Mouse (Mus musculus) stomach, embryonic 15.5 days (tissue): ENCODE data around the gene Fam89b. TPM values are rescaled to one million over a fixed set of nuclear protein-coding genes. Genes with fewer than 3 reads are reported as not detected.
A peak's percentile ranks its signal among the peaks of the same experiment; 100 is the strongest.

ENCODE experiments used
- ATAC-seq: fragments of 200-750 bp; cut with Nextera tagmentation; 2 replicates; pipeline ENCODE4 v1.8.0; 2017; ENCODE audit warnings: low read depth, moderate number of reproducible peaks, moderate TSS enrichment; ENCODE audit not compliant: insufficient read depth, low FRiP score
- H3K27ac ChIP-seq: fragments of 300-500 bp; sonication (generic); 2 replicates; pipeline ENCODE4 v1.5.1; 2015; ENCODE audit warnings: mild to moderate bottlenecking, inconsistent platforms
- H3K27me3 ChIP-seq: fragments of 300-500 bp; sonication (generic); replicated peaks from 2 replicates; pipeline ENCODE4 v1.6.1; 2015; ENCODE audit warnings: inconsistent platforms
- H3K36me3 ChIP-seq: fragments of 300-500 bp; sonication (generic); 2 replicates; pipeline ENCODE4 v1.6.1; 2015; ENCODE audit warnings: inconsistent platforms
- H3K4me1 ChIP-seq: fragments of 300-500 bp; sonication (generic); 2 replicates; pipeline ENCODE4 v1.6.1; 2015; ENCODE audit warnings: inconsistent platforms
- H3K4me2 ChIP-seq: fragments of 300-500 bp; sonication (generic); 2 replicates; pipeline ENCODE4 v1.6.1; 2015; ENCODE audit warnings: mild to moderate bottlenecking, inconsistent platforms
- H3K4me3 ChIP-seq: fragments of 300-500 bp; sonication (generic); replicated peaks from 2 replicates; pipeline ENCODE4 v1.5.1; 2015; ENCODE audit warnings: inconsistent platforms
- H3K9ac ChIP-seq: fragments of 300-500 bp; sonication (generic); 2 replicates; pipeline ENCODE4 v1.6.1; 2015; ENCODE audit warnings: inconsistent platforms
- H3K9me3 ChIP-seq: fragments of 300-500 bp; sonication (generic); 2 replicates; pipeline ENCODE4 v1.6.1; 2016; ENCODE audit warnings: inconsistent platforms
- WGBS: fragments of 180-500 bp; shearing (Covaris S2); methylation state at CpG from one replicate; pipeline ENCODE4 v1.1.7; 2015; 5-methylcytosine and 5-hydroxymethylcytosine counted together
- polyA plus RNA-seq: library from polyadenylated mRNA; unstranded; fragments of >200 nt; fragmentation: Nextera tagmentation; extraction: Ambion mirVana; gene quantifications from 2 replicates; pipeline ENCODE4 v1.2.1, GENCODE M21; 2015

The Fam89b gene
- polyA plus RNA-seq, 1 experiment from 2014 or later: 81.5 TPM

DNA sequence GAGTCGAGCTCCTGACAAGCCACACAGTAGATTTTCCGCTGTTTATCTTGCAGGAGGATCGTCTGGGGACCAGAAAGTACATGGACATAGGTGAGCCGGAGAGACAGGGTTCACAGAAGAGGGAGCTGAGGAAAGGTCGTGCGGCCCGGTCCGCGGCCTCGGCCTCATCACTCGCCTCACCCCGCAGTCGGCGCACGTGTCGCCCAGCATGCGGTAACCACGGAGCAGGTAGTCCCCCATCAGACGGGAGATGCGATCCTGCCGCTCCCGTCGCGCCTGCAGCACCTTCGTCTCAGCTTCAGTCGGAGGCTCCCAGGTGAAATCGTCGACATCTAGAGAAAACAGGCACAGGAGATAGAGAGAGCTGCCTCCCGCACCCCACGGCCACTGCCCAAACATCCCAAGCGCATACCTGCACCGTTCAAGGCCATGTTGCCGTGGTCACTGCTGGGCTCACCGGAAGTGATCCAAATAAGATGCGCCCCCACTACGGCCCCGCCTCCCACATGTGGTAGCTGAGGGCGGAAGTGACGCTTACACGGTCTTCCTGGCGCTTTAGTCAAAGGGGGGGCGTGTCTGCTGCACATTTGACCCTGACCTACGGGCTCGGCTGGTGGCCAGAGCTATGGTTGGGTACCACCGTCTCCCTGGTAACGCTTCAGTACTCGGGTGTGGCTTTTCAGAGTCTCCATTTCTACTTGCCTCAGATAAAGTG lies 2.0 kb upstream of the Fam89b start:
- Histone ChIP-seq H3K9ac (peak overlapping the region; percentile 68), H3K27ac (no peak overlapping the region), H3K4me1 (peaks cover 42% of the 10 kb centered on the region), H3K4me3 (peak overlapping the region; percentile 69), H3K27me3 (no peaks in the 10 kb centered on the region), H3K36me3 (no peaks in the 10 kb centered on the region), H3K4me2 (peak overlapping the region; percentile 87), H3K9me3 (no peaks in the 10 kb centered on the region)
- ATAC-seq: peak; percentile 82
- WGBS: under 1% methylated on average over 47 of the region's 47 CpGs

DNA sequence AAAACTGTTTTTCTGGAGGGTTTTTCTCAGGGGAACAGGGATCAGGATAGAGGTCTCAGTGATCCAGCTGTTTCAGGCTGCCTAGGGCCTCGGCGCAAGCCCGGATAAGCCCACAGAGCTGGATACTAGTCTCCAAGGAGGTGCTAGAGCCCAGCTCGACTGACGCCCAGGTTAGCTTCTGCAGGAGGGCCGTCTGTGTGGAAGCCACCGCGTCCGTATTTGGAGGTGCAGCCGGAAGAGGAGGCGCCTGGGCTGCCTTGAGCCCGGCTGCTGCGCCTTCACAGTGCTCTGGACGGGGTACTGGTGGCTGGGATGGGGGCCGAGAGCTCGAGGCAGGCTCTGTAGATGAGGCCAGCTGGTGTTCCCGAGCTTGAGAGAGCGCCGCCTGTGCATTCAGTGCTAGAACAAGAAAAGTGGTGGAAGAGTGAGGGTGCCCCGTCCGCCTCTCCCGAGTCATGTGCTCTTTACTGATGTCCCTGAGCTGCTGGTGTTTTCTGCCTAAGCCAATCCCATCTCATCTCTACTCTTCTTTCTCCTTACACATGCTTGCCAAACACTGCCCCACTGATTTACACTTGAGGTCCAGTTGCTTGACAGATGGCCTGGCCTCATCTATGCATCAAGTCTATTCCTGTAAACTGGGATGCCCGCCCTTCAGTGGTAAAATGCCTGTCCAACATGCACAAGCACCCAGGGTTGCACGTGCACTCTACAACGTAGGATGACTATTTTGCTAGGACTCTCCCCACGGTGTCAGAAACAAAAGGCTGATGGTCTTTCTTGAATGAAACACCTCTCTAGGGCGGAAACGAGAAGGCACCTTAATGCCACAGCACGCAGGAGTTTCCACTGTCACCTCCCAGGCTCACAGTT lies 1.1 kb upstream of the Fam89b start:
- no peak for ATAC-seq
- Histone ChIP-seq H3K4me3 (peak overlapping the region; percentile 69), H3K27ac (no peak overlapping the region), H3K36me3 (no peaks in the 10 kb centered on the region), H3K9me3 (no peaks in the 10 kb centered on the region), H3K4me1 (peaks cover 49% of the 10 kb centered on the region), H3K27me3 (no peaks in the 10 kb centered on the region), H3K4me2 (peak overlapping the region; percentile 87), H3K9ac (peak overlapping the region; percentile 68)
- 74% methylated on average over 29 of the region's 29 CpGs for WGBS

DNA sequence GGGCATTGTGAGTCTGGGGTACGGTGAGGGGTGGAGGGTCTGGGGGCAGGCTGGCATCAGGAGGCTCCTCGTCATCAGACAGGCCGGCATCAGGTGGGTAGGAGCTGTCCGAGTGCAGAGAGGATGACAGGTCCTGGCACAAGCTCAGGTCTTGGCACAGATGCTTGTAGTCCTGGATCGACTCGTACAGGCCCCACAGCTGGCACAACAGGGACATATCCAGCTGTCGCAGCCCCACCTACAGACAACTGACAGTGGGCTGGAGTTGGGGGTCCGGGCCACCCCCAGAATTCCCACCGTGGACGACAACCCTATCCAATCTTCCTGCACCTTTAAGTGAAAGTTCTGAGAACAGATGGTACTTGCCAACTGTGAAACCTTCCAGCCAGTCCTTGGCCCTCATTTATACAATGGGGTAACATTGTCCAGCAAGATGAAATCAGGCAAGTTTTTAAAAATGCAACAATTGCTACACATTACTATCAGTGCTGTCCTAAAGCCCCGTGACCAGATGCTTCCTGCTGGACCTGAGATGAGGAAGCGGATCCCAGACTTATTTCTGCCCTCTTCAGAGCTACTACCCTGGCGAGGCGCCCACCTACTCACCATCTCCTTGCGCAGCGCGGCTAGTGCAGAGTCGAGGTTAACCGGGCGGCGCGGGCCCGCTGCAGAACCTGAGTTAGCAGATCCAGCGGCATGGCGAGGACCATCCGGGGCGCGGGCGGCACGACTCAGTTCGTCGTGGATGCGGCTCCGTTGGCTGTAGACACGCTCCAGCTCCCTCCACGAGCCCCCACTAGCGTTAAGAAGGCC lies 616 bp downstream of the Fam89b start:
- H3K4me2 ChIP-seq: peak overlapping the region; percentile 88
- H3K9ac ChIP-seq: peak overlapping the region; percentile 99
- H3K9me3 ChIP-seq: no peaks in the 10 kb centered on the region
- H3K4me3 ChIP-seq: peak overlapping the region; percentile 89
- peak overlapping the region; percentile 90 for H3K27ac ChIP-seq
- ATAC-seq: no peak
- no peaks in the 10 kb centered on the region for H3K27me3 ChIP-seq
- H3K4me1 ChIP-seq: peaks cover 66% of the 10 kb centered on the region
- no peaks in the 10 kb centered on the region for H3K36me3 ChIP-seq
- WGBS: 8% methylated on average over 37 of the region's 37 CpGs

DNA sequence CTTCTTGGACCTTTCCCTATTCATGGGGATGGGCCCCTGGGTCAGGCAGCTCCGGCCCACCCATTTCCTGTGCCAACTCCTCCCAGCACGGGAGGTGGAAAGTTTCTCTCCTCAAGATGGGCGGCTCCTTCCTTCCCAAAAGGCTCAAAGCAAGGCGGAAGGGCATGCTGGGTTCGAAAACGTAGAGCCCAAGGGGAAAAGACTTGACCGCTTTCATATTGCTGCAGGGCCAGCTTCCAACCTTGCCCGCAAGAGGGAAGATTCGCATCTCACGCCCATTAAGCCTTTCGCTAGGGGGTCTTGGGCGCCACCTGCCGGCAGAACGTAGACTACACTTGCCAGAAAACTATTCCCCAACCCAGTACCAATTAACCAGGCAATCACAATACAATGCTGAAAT lies 1.8 kb downstream of the Fam89b start:
- H3K4me1 ChIP-seq: peaks cover 67% of the 10 kb centered on the region
- H3K27me3 ChIP-seq: no peaks in the 10 kb centered on the region
- ATAC-seq: no peak
- no peaks in the 10 kb centered on the region for H3K9me3 ChIP-seq
- H3K4me3 ChIP-seq: peak overlapping the region; percentile 89
- peak overlapping the region; percentile 38; the same call in 1 of the 2 replicates for H3K9ac ChIP-seq
- peak overlapping the region; percentile 88 for H3K4me2 ChIP-seq
- WGBS: 2% methylated on average over 14 of the region's 14 CpGs
- H3K36me3 ChIP-seq: peaks cover 4% of the 10 kb centered on the region; the same call in 1 of the 2 replicates
- peak overlapping the region; percentile 81 for H3K27ac ChIP-seq

DNA sequence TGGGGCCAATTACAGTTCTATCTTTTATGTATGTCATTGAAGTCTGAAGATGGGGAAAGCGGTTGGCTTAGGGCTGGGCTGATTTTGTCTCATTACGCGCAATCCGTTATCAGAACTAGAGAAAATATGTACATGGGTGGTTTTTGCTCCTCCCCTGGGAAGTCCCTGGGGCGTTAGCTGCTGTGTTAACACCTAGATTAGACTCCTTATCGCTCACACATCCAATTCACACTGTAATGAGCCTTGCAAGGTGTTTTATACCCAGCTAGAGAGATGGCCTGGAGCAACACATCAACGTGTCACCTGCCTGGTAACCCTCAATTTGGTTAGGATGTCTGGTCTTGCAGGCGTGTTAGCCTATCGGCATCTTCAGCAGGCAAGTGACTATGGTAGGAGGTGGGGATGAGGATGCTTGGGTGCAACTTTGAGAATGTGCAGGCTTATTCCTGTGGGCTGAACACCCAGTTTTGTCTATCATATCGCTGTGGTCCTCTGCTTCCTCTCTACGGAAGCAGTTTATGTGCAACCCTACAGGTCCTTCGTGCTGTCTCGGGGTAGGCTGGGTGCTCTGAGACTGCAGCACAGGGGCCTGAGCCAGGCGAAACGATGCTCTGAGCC lies 2.4 kb downstream of the Fam89b start:
- ATAC-seq: peak; percentile 5; the same call in 1 of the 2 replicates
- Histone ChIP-seq H3K9ac (peak overlapping the region; percentile 38; the same call in 1 of the 2 replicates), H3K4me2 (peak overlapping the region; percentile 88), H3K9me3 (no peaks in the 10 kb centered on the region), H3K4me1 (peaks cover 67% of the 10 kb centered on the region), H3K4me3 (peak overlapping the region; percentile 89), H3K36me3 (peaks cover 9% of the 10 kb centered on the region; the same call in 1 of the 2 replicates), H3K27me3 (no peaks in the 10 kb centered on the region), H3K27ac (peak overlapping the region; percentile 81)
- WGBS: 60% methylated on average over 15 of the region's 15 CpGs

DNA sequence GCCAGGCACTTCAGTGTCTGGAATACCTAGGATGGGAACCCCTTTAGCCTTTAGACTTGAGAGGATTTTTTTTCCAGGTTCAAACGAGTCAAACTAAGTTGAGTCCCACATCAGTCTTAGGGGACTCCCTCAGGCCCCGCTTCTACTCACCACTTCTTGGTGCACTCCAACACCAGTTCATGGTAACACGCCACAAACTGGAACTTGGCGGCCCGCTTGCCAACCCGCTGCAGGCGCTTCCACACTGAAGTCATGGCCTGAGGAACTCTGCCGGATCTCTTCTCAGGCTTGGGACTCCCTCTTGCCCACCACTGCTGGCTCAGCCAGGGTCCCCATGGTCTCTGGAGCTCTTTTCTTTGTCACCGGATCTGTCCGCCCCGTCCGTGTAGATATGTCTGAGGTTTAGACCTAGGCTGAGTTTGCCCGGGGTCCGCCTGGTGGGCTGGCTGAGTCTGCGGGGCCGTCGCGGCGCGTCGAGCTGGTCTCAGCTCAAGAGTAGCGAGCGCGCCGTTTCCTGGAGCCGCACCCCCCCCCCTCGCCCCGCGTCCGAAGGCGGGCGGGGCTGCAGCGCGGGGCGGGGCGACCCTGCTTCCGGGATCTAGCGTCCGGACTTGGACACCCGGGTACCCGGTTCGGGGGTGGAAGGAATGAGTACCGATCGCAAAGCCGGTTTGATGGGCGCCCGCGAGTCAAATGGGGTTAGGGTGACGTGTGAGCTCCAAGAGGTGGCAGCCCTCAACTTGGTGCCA lies 3.5 kb downstream of the Fam89b start, which contains the start of gene Ehbp1l1:
TSS of gene Ehbp1l1 (minus strand) at position 551 of the 749 bp plus-strand sequence.
- no peaks in the 10 kb centered on the region for H3K9me3 ChIP-seq
- WGBS: 6% methylated on average over 49 of the region's 49 CpGs
- peak; percentile 35; the same call in 1 of the 2 replicates for ATAC-seq
- H3K27me3 ChIP-seq: no peaks in the 10 kb centered on the region
- H3K27ac ChIP-seq: peak within 1 kb of the TSS; percentile 81
- peaks cover 18% of the 10 kb centered on the region for H3K36me3 ChIP-seq
- H3K9ac ChIP-seq: peak within 1 kb of the TSS; percentile 56; the same call in 1 of the 2 replicates
- peak within 1 kb of the TSS; percentile 88 for H3K4me2 ChIP-seq
- peak within 1 kb of the TSS; percentile 89 for H3K4me3 ChIP-seq
- H3K4me1 ChIP-seq: peaks cover 60% of the 10 kb centered on the region

DNA sequence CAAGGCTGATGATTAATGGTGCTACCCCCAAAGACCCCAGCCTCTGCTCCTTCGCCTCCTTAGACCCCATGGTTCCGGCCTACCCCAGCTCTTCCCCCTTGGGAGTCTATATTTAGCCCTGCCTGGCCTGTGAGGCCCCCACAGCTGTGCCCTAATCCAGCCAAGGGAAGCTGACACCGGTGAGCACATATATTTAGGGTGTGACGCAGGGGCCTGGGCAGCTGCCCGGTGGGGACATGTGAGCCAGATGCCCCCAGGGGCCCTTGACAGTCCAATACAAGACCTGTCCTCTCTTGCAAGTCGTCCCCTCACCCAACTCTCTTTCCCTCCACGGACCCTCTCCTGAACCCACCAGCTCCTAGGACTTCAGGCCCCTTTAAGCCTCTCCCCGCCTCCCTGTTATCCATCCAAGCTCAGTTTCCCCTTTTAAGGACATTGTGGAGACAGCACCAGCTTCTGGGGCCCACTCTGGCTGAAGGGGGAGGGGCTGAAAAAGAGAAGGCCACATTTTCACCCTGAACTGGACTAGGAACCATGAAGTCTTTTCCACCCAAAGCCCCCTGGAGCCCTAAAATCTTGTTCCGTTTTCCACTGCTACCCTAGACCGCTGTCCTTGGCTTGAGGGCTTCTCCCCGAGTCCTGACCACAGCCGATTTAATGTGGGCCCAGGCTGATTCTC lies 4.3 kb downstream of the Fam89b start:
- Histone ChIP-seq H3K4me1 (peaks cover 54% of the 10 kb centered on the region), H3K9ac (peak overlapping the region; percentile 56; the same call in 1 of the 2 replicates), H3K27me3 (no peaks in the 10 kb centered on the region), H3K4me2 (peak overlapping the region; percentile 88), H3K4me3 (peak overlapping the region; percentile 89), H3K27ac (peak overlapping the region; percentile 81), H3K36me3 (peaks cover 26% of the 10 kb centered on the region), H3K9me3 (no peaks in the 10 kb centered on the region)
- 46% methylated on average over 12 of the region's 12 CpGs for WGBS
- ATAC-seq: peak; percentile 0; the same call in 1 of the 2 replicates

DNA sequence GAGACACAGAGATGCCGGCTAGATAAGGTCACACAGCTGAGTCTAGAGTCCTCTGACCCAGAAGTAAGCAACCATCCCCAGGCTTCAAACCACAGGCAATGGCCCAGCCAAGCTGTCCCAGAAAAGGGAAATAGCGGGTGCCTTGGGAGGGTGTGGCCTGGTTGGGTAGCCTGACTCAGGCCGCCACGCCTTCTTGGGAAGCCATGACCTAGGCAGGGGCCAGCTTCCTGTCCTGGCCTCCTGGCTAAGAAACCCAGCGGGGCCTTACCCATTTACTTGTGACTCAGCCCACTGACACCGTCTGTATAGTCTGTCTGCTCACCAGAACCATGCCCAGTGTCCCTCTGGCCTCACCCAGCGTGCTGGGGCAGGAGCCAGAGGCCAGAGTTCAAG lies 4.9 kb downstream of the Fam89b start:
- peak overlapping the region; percentile 81; the same call in 1 of the 2 replicates for H3K27ac ChIP-seq
- H3K9ac ChIP-seq: peak overlapping the region; percentile 38; the same call in 1 of the 2 replicates
- WGBS: 40% methylated on average over 7 of the region's 7 CpGs
- H3K27me3 ChIP-seq: no peaks in the 10 kb centered on the region
- peak overlapping the region; percentile 88 for H3K4me2 ChIP-seq
- H3K9me3 ChIP-seq: no peaks in the 10 kb centered on the region
- peak overlapping the region; percentile 89 for H3K4me3 ChIP-seq
- peak; percentile 36 for ATAC-seq
- peaks cover 32% of the 10 kb centered on the region for H3K36me3 ChIP-seq
- H3K4me1 ChIP-seq: peaks cover 48% of the 10 kb centered on the region

DNA sequence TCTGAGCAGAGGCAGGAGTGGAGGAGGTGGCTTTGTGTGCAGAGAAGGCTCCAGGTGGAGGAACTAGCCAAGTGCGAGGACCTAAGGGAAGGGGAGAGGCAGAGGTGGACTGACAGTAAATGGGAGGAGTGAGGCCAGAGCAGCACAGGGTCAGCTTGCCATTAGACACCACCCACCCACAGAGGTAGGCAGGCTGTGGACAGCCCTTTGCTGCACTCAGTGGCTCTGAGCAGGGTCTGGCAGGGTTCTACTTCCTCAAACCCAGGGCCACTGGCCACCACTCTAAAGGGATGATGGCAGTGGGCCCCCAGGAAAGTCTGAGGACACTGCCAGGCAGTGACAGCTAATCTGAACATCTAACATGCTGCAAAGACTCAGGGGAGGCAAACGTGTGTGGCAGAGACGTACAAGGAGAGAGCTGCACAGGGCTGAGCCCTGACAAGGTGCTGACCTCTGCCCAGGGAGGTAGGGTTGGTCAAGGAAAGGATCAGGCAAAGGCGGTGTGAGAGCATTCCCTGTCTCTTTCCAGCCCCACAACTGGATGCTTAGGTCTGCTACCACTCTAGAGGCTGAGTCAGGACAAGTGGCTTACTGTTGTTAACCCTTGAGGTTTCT lies 5.4 kb downstream of the Fam89b start:
- Histone ChIP-seq H3K4me2 (peak overlapping the region; percentile 88), H3K36me3 (peaks cover 36% of the 10 kb centered on the region), H3K9me3 (no peaks in the 10 kb centered on the region), H3K4me3 (peak overlapping the region; percentile 89), H3K9ac (peak overlapping the region; percentile 38; the same call in 1 of the 2 replicates), H3K27me3 (no peaks in the 10 kb centered on the region), H3K4me1 (peaks cover 48% of the 10 kb centered on the region), H3K27ac (peak overlapping the region; percentile 81; the same call in 1 of the 2 replicates)
- ATAC-seq: no peak
- WGBS: 61% methylated on average over 4 of the region's 4 CpGs
